Mouse (Mus musculus): Measurements from ENCODE around the gene Gpi1.

- TF ChIP-seq POLR2A (IDR thresholded peaks at IDR 0.05; ENCODE audit: borderline replicate concordance, low read depth, low read length), result no peak
- no peak for TF ChIP-seq CTCF (IDR thresholded peaks at IDR 0.05; ENCODE audit: low read depth, low read length)
Observed at GRCm38 (mm10) chr7:34272465-34272864, 42.3 kb upstream of the Gpi1 start.
